ENCODE assay signal across 17 mouse cellular contexts in the genomic region with DNA sequence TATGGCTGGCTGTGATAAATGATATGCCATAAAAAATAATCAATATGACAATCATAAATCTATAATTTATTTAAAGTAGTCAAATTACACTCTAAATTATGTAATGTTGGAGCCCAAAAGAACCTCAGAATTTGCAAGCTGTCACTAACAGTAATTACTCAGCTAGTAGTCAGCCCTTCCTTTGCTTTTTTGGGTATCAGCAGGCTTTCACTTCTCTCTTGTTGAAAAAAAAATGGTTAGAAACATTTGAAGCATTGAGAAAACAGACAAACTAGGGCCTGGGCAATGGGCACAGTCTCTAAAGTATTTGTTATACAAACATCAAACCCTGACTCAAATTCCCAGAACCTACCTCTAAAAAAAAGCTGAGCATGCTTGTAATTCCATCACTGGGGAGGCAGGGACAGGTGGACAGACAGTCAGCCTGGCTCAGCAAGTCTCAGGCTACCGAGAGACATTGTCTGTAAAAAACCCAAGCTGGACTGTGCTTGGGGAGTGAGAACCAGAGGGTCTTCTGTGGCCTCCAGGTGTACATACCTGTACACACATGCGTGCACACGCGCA. TPM values are rescaled to one million over a fixed set of nuclear protein-coding genes. Genes with fewer than 3 reads are reported as not detected.
DNase-seq lines count a peak whose midpoint lies in the region.
"Had no signal": no experiment of that assay in that cellular context is flagged by ENCODE, and none has a peak within 500 bp of the region (broad histone marks: within the 10 kb centered on the region; RNA-seq: fewer than 3 reads in every experiment).

No protein-coding gene starts in this region.

- H3K27me3 ChIP-seq in splenic B cell, adult 2 months (ENCODE audit: control insufficient read depth, insufficient read depth, low read length, poor library complexity, severe bottlenecking), result peaks cover 2% of the 10 kb centered on the region; the same call in 1 of the 2 replicates
- H3K27me3 ChIP-seq: embryonic facial prominence, embryonic 13.5 days; forebrain, embryonic 12.5 days; hindbrain, embryonic 12.5 days had no signal

- H3K36me3 ChIP-seq in splenic B cell, adult 2 months (ENCODE audit: control insufficient read depth, insufficient read depth, low read length, poor library complexity, severe bottlenecking), result no peaks in the 10 kb centered on the region
- H3K36me3 ChIP-seq: G1E had no signal

- peak; percentile 3 for DNase-seq in gastrocnemius, postnatal 25 days
- no peak for DNase-seq in gastrocnemius, adult 8-10 months (ENCODE audit: low spot score in 2 of 2)
- peak; percentile 28 for DNase-seq in testis, postnatal 10 days (ENCODE audit: low spot score)
- DNase-seq in testis, postnatal 14 days (ENCODE audit: low spot score), result no peak
- DNase-seq in splenic B cell, adult 2 months (ENCODE audit: low read depth, low spot score), result peak; percentile 32
- no peak for DNase-seq in adrenal gland, postnatal 36 days
- DNase-seq in neural tube, embryonic 10.5 days (ENCODE audit: extremely low spot score, low spot score), result no peak
- DNase-seq: adrenal gland, adult 8-10 months; cerebellum, adult 11-12 months; cerebellum, adult 9-11 months; cerebellum, postnatal 36 days; gastrocnemius, postnatal 36 days; heart, postnatal 10 days had no signal

RNA-seq across cellular contexts. Expression of a gene that starts 4.3 kb away (rescaled TPM):
- total RNA-seq in gastrocnemius, postnatal 25 days (2021), result 1 to 10 TPM; 2.7 to 2.8 TPM
- total RNA-seq in gastrocnemius, adult 8-10 months (2022), result 1 to 10 TPM; 5.0 to 6.5 (median 5.7) TPM
- total RNA-seq in adrenal gland, postnatal 36 days (2021), result 1 to 10 TPM; 1.2 to 2.8 TPM

Comparison
In these comparisons a context has a peak if more than half of its experiments do, and no peak if none do; other contexts are left out.
1. DNase-seq: peak in gastrocnemius, postnatal 25 days (single experiment), testis, postnatal 10 days (single experiment) and splenic B cell, adult 2 months (single experiment); none in gastrocnemius, adult 8-10 months (0 of 2), testis, postnatal 14 days (single experiment), adrenal gland, postnatal 36 days (0 of 2) and neural tube, embryonic 10.5 days (single experiment).